Mouse (Mus musculus): ENCODE measurements around the gene Ctcfl.
"Not testable (repeated sequence)": the region's sequence is repeated elsewhere in the genome, so short reads cannot be mapped to it uniquely, and the experiment has no call there.

Gene Ctcfl

GRCm38 (mm10) chr2:173138323-173139239, 19.3 kb upstream of the Ctcfl start:
- no peak for DNase-seq

- DNase-seq: no peak
These were observed 15.4 kb upstream of the Ctcfl start for GRCm38 (mm10) chr2:173134695-173135094.

- DNase-seq: no peak
These were observed 13.5 kb upstream of the Ctcfl start for GRCm38 (mm10) chr2:173132794-173133300.

- no peak for DNase-seq
These were observed 12.9 kb upstream of the Ctcfl start for GRCm38 (mm10) chr2:173132262-173132661.

DNA sequence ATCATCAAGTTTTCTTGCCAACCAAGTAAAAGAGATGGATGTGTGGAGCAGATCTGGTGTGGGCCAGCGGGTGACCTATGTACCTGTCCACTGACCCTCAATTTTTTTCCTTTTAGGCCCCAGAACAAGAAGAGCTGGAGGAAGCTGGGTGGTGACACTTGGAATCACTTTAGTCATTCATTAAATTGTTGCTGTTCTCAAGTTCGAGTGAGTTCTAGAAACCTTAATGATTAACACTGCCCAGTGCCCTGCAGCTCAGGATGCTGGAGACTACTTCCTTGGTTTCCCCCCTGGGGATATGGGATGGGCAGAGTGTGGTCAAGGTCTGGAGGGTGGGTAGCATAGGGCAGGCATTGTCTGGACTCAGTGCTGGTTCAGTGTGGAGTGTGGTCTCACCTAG, 9.8 kb upstream of the Ctcfl start:
- DNase-seq: no peak

- DNase-seq: no peak
These were observed 7.1 kb upstream of the Ctcfl start for GRCm38 (mm10) chr2:173126386-173126785.

GRCm38 (mm10) chr2:173124022-173124735, 4.9 kb upstream of the Ctcfl start:
- no peak for DNase-seq

DNA sequence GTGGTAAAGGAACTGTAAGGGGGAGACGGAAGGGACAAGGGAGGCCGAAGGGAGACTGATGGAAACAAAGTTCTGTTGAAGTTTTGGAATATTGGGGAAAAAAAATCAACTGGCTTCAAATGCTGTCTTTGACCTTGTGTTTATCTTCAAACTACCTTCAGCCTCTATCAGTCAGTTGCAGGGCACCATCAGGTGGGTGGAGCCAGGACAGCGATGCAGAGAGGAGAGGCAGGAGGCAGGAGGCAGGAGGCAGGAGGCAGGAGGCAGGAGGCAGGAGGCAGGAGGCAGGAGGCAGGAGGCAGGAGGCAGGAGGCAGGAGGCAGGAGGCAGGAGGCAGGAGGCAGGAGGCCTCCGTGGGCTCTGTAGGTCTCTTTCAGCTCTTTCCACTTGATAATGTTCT, 792 bp upstream of the Ctcfl start:
- DNase-seq: not testable (repeated sequence)

DNA sequence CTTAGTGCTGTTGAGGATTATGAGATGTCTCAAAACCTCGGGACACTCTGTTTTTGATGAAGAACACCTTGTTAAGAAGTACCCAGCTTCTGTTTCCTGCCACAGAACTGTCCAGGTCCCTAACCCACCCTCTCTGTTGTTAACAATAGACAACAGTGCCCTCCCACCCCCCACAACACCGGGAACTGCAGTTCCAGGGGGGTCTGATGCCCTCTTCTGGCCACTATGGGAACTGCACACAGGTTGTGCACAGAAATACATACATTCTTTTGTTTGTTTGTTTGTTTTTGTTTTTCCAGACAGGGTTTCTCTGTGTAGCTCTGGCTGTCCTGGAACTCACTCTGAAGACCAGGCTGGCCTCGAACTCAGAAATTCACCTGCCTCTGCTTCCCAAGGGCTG, 5.5 kb downstream of the Ctcfl start:
- not testable (repeated sequence) for DNase-seq

DNA sequence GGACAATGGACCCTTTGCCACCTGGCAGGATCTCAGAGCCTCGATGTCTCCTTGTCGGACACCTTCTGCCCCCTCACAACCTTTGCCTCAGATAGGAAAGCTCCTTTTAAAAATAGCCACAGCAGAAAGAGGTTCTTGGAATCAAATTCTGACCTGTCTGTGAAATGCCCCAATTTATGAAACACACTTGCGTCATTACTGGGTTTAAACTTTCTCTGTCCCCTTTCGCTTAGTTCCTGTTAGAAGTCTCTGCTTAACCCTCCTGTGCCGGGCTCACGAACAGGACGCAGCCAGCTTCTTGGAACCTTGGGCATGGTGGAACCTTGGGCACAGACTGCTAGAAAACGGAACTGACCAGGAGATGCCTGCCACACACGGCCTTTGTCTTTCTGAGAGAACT, 8.8 kb downstream of the Ctcfl start:
- DNase-seq: no peak

DNA sequence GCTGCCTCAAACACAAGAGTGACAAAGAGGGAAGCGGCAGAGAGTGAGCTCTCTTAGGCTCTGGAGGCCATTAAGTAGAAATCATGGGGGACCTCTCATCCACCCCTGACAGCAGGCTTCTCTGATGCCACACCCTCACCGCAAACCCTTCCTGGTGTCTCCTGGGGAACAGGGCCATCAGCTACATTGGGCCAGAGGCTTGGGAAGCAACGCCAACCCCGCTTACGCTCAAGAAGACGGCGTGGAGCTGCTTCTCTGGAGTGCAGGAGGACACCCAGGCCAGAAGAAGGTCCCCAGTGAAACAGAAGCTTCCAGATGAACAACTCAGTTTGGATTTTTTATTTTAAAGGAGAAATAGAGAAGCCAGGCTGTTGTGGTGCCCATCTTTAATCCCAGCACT, 9.8 kb downstream of the Ctcfl start:
- no peak for DNase-seq

- no peak for DNase-seq
These were observed 10.7 kb downstream of the Ctcfl start for GRCm38 (mm10) chr2:173108509-173109190.

- peak; percentile 75 to 81 for DNase-seq
These were observed 12.2 kb downstream of the Ctcfl start for GRCm38 (mm10) chr2:173106889-173107785.

GRCm38 (mm10) chr2:173106409-173106808, 12.9 kb downstream of the Ctcfl start:
- no peak for DNase-seq

DNA sequence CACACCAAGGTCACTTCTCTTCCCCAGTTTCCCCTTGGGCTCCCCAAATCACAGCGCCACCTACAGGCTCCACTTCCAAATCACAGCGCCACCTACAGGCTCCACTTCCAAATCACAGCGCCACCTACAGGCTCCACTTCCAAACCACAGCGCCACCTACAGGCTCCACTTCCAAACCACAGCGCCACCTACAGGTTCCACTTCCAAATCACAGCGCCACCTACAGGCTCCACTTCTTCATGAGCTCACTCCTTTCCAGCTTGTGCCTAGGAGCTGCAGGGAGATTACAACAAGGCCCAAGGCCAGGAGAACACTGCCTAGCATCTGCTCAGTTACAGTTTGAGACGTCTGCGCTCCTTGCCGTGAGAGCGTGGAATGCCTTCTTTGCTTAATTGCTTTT, 22.0 kb downstream of the Ctcfl start:
- DNase-seq: peak in 1 of 2 experiments; percentile 66

DNA sequence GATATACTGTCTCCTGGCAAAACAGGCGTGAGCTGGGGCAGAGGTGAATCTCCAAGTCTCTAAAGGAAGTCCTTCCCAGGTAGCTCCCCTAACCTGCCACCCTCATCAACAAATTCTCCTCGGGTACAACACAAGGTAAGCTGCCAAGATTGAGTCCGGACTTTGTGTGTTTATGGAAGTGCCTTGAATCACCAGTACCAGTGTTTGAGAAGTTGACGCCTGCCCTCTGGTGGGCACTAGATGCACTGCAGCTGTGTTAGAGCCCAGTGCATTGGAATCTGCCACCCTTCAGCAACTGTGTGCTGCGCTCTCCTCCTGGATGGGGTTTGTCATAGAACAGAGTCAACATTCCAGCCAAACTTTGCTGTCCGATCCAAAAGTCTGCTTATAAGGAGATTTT, 29.9 kb downstream of the Ctcfl start:
- peak; percentile 88 to 91 for DNase-seq

GRCm38 (mm10) chr2:173087405-173087804, 31.9 kb downstream of the Ctcfl start:
- peak; percentile 34 to 45 for DNase-seq

GRCm38 (mm10) chr2:173085763-173086162, 33.6 kb downstream of the Ctcfl start:
- no peak for DNase-seq

DNA sequence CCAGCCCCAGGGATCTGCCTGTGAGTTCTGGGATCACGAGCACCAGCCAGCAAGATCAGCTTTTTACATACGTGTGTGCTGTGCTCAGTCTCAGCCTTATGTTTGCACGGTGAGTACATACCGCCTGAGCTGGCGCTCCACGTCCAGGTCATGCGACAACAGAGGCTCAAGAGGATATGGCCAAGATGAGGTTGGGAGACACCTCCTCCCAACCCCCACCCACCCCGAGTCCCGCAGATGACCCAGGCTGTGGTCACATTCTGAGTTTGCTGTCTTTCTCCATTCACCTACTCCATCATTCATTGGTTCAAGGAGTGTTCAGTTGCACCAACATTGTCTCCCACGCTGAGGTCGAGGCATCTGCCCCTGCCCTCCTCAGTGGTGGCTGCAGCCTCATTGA, 34.5 kb downstream of the Ctcfl start:
- no peak for DNase-seq

GRCm38 (mm10) chr2:173083712-173084475, 35.4 kb downstream of the Ctcfl start:
- DNase-seq: no peak

DNA sequence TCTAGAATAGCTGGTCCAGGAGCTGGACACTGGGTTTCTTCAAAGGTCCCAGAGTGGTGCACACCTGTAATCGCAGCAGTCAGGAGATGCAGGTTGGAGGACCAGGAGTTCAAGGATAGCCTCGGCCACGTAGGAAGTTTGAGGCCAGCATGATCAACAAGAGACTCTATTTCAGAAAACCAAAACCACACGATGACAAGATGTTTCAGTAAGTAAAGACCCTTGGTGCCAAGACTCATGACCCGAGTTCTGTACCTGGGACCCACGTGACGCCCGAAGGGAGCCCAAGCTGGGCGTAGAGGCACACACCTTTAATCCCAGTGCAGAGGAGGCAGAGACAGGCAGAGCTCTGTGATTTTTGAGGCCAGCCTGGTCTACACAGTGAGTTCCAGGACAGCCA, 36.2 kb downstream of the Ctcfl start:
- no peak for DNase-seq
